Mouse (Mus musculus) duodenum, adult 2 months (tissue): ENCODE results near the gene Btbd35f20. TPM values are rescaled to one million over a fixed set of nuclear protein-coding genes. Genes with fewer than 3 reads are reported as not detected.

Experiments
- polyA plus RNA-seq: library from polyadenylated mRNA; depleted of rRNA; stranded (reverse); fragments of >200 nt; gene quantifications from 2 replicates; pipeline ENCODE4 v1.2.3, GENCODE M21; 2012; ENCODE audit warnings: low replicate concordance; rRNA removed

The Btbd35f20 gene
- polyA plus RNA-seq, result not detected in 2 replicates

GRCm38 (mm10) chrX:4291145-4291544, at the start of gene Btbd35f20:
Gene Btbd35f20 (minus strand): TSS chrX:4291245.

Other genes with a start within 250 kb of the Btbd35f20 start
- not detected in 2 replicates for gene Btbd35f28, start 94.7 kb downstream of the Btbd35f20 start, polyA plus RNA-seq
- not detected in 2 replicates for gene Btbd35f17, start 79.4 kb upstream of the Btbd35f20 start, polyA plus RNA-seq